Mouse (Mus musculus): Measurements from ENCODE around the gene Ctnna2.

DNA sequence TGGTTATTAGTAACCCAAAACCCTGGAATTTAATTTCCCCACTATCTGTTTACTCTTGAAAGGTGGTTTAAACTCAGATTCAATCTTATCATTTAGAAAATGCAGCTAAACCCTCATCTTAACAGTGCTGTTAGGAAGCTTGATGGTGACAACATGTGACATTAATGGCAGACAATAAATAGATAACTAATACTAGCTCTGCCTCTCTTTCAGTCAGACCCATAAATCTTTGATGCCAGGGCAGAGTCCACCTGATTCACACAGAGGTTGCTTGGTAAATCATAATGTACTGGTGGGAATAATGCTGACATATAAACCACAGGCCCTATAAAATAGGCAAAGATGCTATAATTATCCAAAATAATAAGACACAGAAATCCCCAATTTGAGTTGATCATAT lies 398.6 kb downstream of the Ctnna2 start:
- TF ChIP-seq CTCF (IDR thresholded peaks at IDR 0.05; ENCODE audit: low read depth, low read length) (no peak), POLR2AphosphoS5 (IDR thresholded peaks at IDR 0.05; ENCODE audit: insufficient replicate concordance, low read depth, low read length) (no peak), TAL1 (conservative IDR thresholded peaks at IDR 0.05; ENCODE audit: low read depth, low read length) (no peak), GATA1 (IDR thresholded peaks at IDR 0.05; ENCODE audit: borderline replicate concordance, low read length) (no peak)
